8 mouse cellular contexts compared by ENCODE assay signal in genomic region chr6:49263847-49264243, GRCm38 (mm10). TPM values are rescaled to one million over a fixed set of nuclear protein-coding genes. Genes with fewer than 3 reads are reported as not detected.
DNase-seq lines count a peak whose midpoint lies in the region; ATAC-seq and TF ChIP-seq lines count a peak whose summit lies in the region.

TSS of gene Tra2a (minus strand) at chr6:49264033.

- H3K4me3 ChIP-seq in cortical plate, adult 2 months (ENCODE audit: insufficient read depth, low read length) = peak within 1 kb of the TSS; percentile 84

- TF ChIP-seq POLR2A in cortical plate, adult 2 months (IDR thresholded peaks at IDR 0.05; ENCODE audit: extremely low read depth, insufficient read depth, low read length) = peak; percentile 98

- peak; percentile 91 for ATAC-seq in activated CD4-positive, CD25-positive, alpha-beta regulatory T cell, adult 4 months
- ATAC-seq in megakaryocyte progenitor cell, adult 5-6 weeks (replicated peaks; ENCODE audit: poor library complexity) = peak; percentile 92

- H3K4me1 ChIP-seq in cortical plate, adult 2 months (ENCODE audit: control insufficient read depth, insufficient read depth, low read length) = peaks cover 1% of the 10 kb centered on the region; the same call in 1 of the 2 replicates

- peak; percentile 96 for DNase-seq in gastrocnemius, postnatal 10 days
- peak; percentile 98 for DNase-seq in induced T-regulatory cell, adult 2 months (ENCODE audit: low read depth)
- DNase-seq in left cerebral cortex, adult 9 months (ENCODE audit: low spot score in 2 of 2) = peak; percentile 76 to 96
- peak; percentile 97 for DNase-seq in right cerebral cortex, postnatal 14 days
- peak; percentile 96 to 98 for DNase-seq in urinary bladder, postnatal 36 days (ENCODE audit: low spot score in 2 of 2)

- TF ChIP-seq CTCF in cortical plate, adult 2 months (IDR thresholded peaks at IDR 0.05; ENCODE audit: extremely low read depth, insufficient read depth, low read length) = no peak

- peak within 1 kb of the TSS; percentile 97 for H3K27ac ChIP-seq in cortical plate, adult 2 months (ENCODE audit: insufficient read depth, low read length)

RNA-seq across cellular contexts. Expression of gene Tra2a, which starts in this region (rescaled TPM):
- polyA plus RNA-seq in activated CD4-positive, CD25-positive, alpha-beta regulatory T cell, adult 4 months (2017; shearing (Covaris generic)) = 10 to 100 TPM; 29.2 to 30.3 TPM
- 111 and 113 TPM in 2 replicates for polyA plus RNA-seq in cortical plate, adult 2 months (2012; rRNA removed)
- total RNA-seq in gastrocnemius, postnatal 10 days (2021) = 10 to 100 TPM; 20.7 to 30.8 TPM
- 212 and 225 TPM in 2 replicates for total RNA-seq in megakaryocyte progenitor cell, adult 5-6 weeks (2015)
- 159 and 185 TPM in 2 replicates for total RNA-seq in megakaryocyte progenitor cell, adult 5-6 weeks (2017)

Comparison
In these comparisons a context has a peak if more than half of its experiments do, and no peak if none do; other contexts are left out.
1. Peak in every context shown above with its lines: DNase-seq, ATAC-seq, H3K4me3 ChIP-seq and H3K27ac ChIP-seq.
2. RNA of gene Tra2a (total RNA-seq): 159 to 225 TPM in megakaryocyte progenitor cell, adult 5-6 weeks; 20.7 to 30.8 TPM in gastrocnemius, postnatal 10 days; every median in the first group is over 4 times any median in the second.